Mouse (Mus musculus) heart, adult 2 months (tissue): ENCODE measurements around the gene Zbtb8b.

ENCODE experiments used
- CTCF ChIP-seq: fragments of 200-600 bp; IDR thresholded peaks from 2 replicates; pipeline ENCODE4 v1.8.1; 2022; ENCODE audit warnings: antibody characterized with exemption, mild to moderate bottlenecking, moderate library complexity
- EP300 ChIP-seq: fragments of 200-500 bp; IDR thresholded peaks from 2 replicates; pipeline ENCODE4 v1.6.1; 2011; ENCODE audit warnings: low read depth, low read length, control low read depth; ENCODE audit not compliant: insufficient read depth
- POLR2A ChIP-seq: fragments of 200-500 bp; IDR thresholded peaks from 2 replicates; pipeline ENCODE4 v1.6.1; 2011; ENCODE audit warnings: mild to moderate bottlenecking, low read depth, low read length, control low read depth; ENCODE audit not compliant: insufficient read depth

DNA sequence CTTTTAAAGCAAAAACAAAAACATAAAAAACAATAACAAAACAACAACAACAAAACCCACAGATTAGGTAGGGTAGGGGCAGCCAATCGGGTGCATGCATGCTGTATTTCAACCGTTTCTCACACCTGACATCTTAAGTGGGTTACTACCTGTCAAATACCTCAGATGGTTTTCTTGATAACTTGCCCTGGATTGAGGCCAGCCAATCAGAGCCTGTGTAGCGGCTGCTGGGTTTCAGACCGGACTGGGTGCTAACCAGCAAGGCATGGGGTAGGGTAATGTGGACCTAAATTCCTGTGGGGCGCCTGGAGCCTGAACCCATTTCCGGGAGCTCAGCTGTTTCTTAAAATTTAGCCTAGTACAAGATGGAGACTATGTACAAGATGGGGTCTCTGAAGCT is 492 bp upstream of the Zbtb8b start:
- TF ChIP-seq POLR2A = no peak
- TF ChIP-seq EP300 = no peak
- TF ChIP-seq CTCF = no peak
